In genomic region chr14:56647206-56647605, GRCm38 (mm10) we compare ENCODE assay signal across 27 mouse cellular contexts. TPM values are rescaled to one million over a fixed set of nuclear protein-coding genes. Genes with fewer than 3 reads are reported as not detected.
DNase-seq lines count a peak whose midpoint lies in the region; ATAC-seq lines count a peak whose summit lies in the region.
"Had no signal": no experiment of that assay in that cellular context is flagged by ENCODE, and none has a peak within 500 bp of the region (broad histone marks: within the 10 kb centered on the region; RNA-seq: fewer than 3 reads in every experiment).

No protein-coding gene starts in this region.

- H3K36me3 ChIP-seq in midbrain, embryonic 15.5 days (replicated peaks), result no peaks in the 10 kb centered on the region
- H3K36me3 ChIP-seq: embryonic facial prominence, embryonic 12.5 days; embryonic facial prominence, embryonic 15.5 days had no signal

- no peaks in the 10 kb centered on the region for H3K9me3 ChIP-seq in midbrain, embryonic 15.5 days
- H3K9me3 ChIP-seq: embryonic facial prominence, embryonic 12.5 days; embryonic facial prominence, embryonic 15.5 days; forebrain, embryonic 13.5 days; heart, embryonic 12.5 days had no signal

- DNase-seq in right cerebral cortex, adult 18-20 months, result peak; percentile 17
- no peak for DNase-seq in right cerebral cortex, postnatal 14 days
- DNase-seq in brain, adult 2 months (ENCODE audit: low read depth, low spot score), result peak; percentile 73
- peak; percentile 49 for DNase-seq in gonadal fat pad, adult 2 months (ENCODE audit: low read depth)
- DNase-seq in telencephalon, adult 2 months (ENCODE audit: low read depth, low spot score), result peak; percentile 17
- DNase-seq in urinary bladder, adult 18-20 months (ENCODE audit: low spot score in 2 of 2), result no peak
- DNase-seq: adrenal gland, adult 8-10 months; cerebellum, adult 11 months; cerebellum, adult 2 months; cerebellum, adult 9-11 months; cerebellum, postnatal 25 days; gastrocnemius, adult 2 months; gastrocnemius, postnatal 14 days; heart, adult 18-20 months; heart, postnatal 10 days; heart, postnatal 4 days had no signal

- H3K27ac ChIP-seq in midbrain, embryonic 15.5 days, result no peak overlapping the region
- H3K27ac ChIP-seq: embryonic facial prominence, embryonic 12.5 days; embryonic facial prominence, embryonic 15.5 days; forebrain, embryonic 13.5 days; gastrocnemius, adult 2 months; heart, embryonic 15.5 days; hindbrain, embryonic 14.5 days; hindbrain, postnatal 0 days had no signal

- H3K27me3 ChIP-seq in midbrain, embryonic 15.5 days (replicated peaks), result no peaks in the 10 kb centered on the region
- H3K27me3 ChIP-seq: embryonic facial prominence, embryonic 12.5 days; embryonic facial prominence, embryonic 15.5 days; forebrain, embryonic 13.5 days; heart, embryonic 12.5 days; heart, embryonic 15.5 days had no signal

- H3K4me3 ChIP-seq in midbrain, embryonic 15.5 days, result no peak overlapping the region
- H3K4me3 ChIP-seq: embryonic facial prominence, embryonic 12.5 days; embryonic facial prominence, embryonic 15.5 days; forebrain, embryonic 13.5 days; gastrocnemius, adult 2 months; heart, embryonic 12.5 days; heart, embryonic 15.5 days had no signal

- no peak for ATAC-seq in midbrain, embryonic 15.5 days (replicated peaks)
- ATAC-seq: CD4-positive, CD25-positive, alpha-beta regulatory T cell, adult 4 months; forebrain, embryonic 13.5 days; forebrain, embryonic 16.5 days; hindbrain, postnatal 0 days; inflammation-experienced regulatory T-cells, adult 6 months had no signal

- no peaks in the 10 kb centered on the region for H3K4me1 ChIP-seq in midbrain, embryonic 15.5 days
- H3K4me1 ChIP-seq: embryonic facial prominence, embryonic 12.5 days; embryonic facial prominence, embryonic 15.5 days; forebrain, embryonic 13.5 days; heart, embryonic 12.5 days; heart, embryonic 15.5 days had no signal

- 71% methylated on average over 7 of the region's 7 CpGs for WGBS in midbrain, embryonic 15.5 days

- no peak overlapping the region for H3K4me2 ChIP-seq in midbrain, embryonic 15.5 days
- H3K4me2 ChIP-seq: embryonic facial prominence, embryonic 12.5 days; embryonic facial prominence, embryonic 15.5 days; forebrain, embryonic 13.5 days; heart, embryonic 12.5 days; heart, embryonic 15.5 days; hindbrain, embryonic 14.5 days had no signal

- no peak overlapping the region for H3K9ac ChIP-seq in midbrain, embryonic 15.5 days
- H3K9ac ChIP-seq: embryonic facial prominence, embryonic 12.5 days; embryonic facial prominence, embryonic 15.5 days; forebrain, embryonic 13.5 days; heart, embryonic 12.5 days; heart, embryonic 15.5 days; hindbrain, embryonic 14.5 days had no signal

RNA-seq across cellular contexts. Expression of gene Mphosph8, which starts 20.8 kb away (rescaled TPM):
- 5.3 and 5.4 TPM in 2 replicates for polyA plus RNA-seq in gonadal fat pad, adult 2 months (2012; rRNA removed)
- 41.4 and 45.2 TPM in 2 replicates for polyA plus RNA-seq in midbrain, embryonic 15.5 days (2015; fragmentation: Nextera tagmentation; extraction: Ambion mirVana)

Comparison
In these comparisons a context has a peak if more than half of its experiments do, and no peak if none do; other contexts are left out.
1. DNase-seq: peak in right cerebral cortex, adult 18-20 months (single experiment), brain, adult 2 months (single experiment), gonadal fat pad, adult 2 months (single experiment) and telencephalon, adult 2 months (single experiment); none in right cerebral cortex, postnatal 14 days (single experiment) and urinary bladder, adult 18-20 months (0 of 2).